Mouse (Mus musculus) midbrain, postnatal 0 days (tissue): ENCODE results near the gene Msx2. TPM values are rescaled to one million over a fixed set of nuclear protein-coding genes. Genes with fewer than 3 reads are reported as not detected.

ENCODE experiments used
- ATAC-seq: fragments of 200-750 bp; cut with Nextera tagmentation; 2 replicates; pipeline ENCODE4 v1.8.0; 2017; ENCODE audit warnings: moderate number of reproducible peaks, mild to moderate bottlenecking, moderate TSS enrichment, moderate library complexity; ENCODE audit not compliant: low FRiP score
- DNase-seq: peaks from one replicate; pipeline ENCODE4 v3.0.0-alpha.2; 2015; ENCODE audit warnings: low spot score
- H3K27ac ChIP-seq: fragments of 300-500 bp; sonication (generic); 2 replicates; pipeline ENCODE4 v1.5.1; 2014; ENCODE audit warnings: low read depth, mild to moderate bottlenecking, low read length, mixed read lengths
- H3K27me3 ChIP-seq: fragments of 300-500 bp; sonication (generic); 2 replicates; pipeline ENCODE4 v1.6.1; 2014; ENCODE audit warnings: low read length, control low read depth, mixed read lengths; ENCODE audit not compliant: insufficient read depth
- H3K36me3 ChIP-seq: fragments of 300-500 bp; sonication (generic); 2 replicates; pipeline ENCODE4 v1.6.1; 2014; ENCODE audit warnings: low read length, control low read depth, mixed read lengths; ENCODE audit not compliant: insufficient read depth
- H3K4me1 ChIP-seq: fragments of 300-500 bp; sonication (generic); 2 replicates; pipeline ENCODE4 v1.6.1; 2014; ENCODE audit warnings: mild to moderate bottlenecking, control low read depth, antibody characterized with exemption, low read length, mixed read lengths; ENCODE audit not compliant: insufficient read depth
- H3K4me2 ChIP-seq: fragments of 300-500 bp; sonication (generic); 2 replicates; pipeline ENCODE4 v1.6.1; 2014; ENCODE audit warnings: low read depth, mild to moderate bottlenecking, low read length, mixed read lengths; ENCODE audit not compliant: poor library complexity, severe bottlenecking
- H3K4me3 ChIP-seq: fragments of 300-500 bp; sonication (generic); 2 replicates; pipeline ENCODE4 v1.5.1; 2014; ENCODE audit warnings: low read depth, mild to moderate bottlenecking, low read length, moderate library complexity
- H3K9ac ChIP-seq: fragments of 300-500 bp; sonication (generic); replicated peaks from 2 replicates; pipeline ENCODE4 v1.6.1; 2014; ENCODE audit warnings: mild to moderate bottlenecking, low read length, moderate library complexity, mixed read lengths; ENCODE audit not compliant: poor library complexity, severe bottlenecking
- H3K9me3 ChIP-seq: fragments of 300-500 bp; sonication (generic); 2 replicates; pipeline ENCODE4 v1.6.1; 2016; ENCODE audit warnings: low read length, control low read depth
- CTCF ChIP-seq: IDR thresholded peaks from 2 replicates; pipeline ENCODE4 v1.5.1; 2016; ENCODE audit warnings: antibody characterized with exemption, mild to moderate bottlenecking
- WGBS: fragments of 180-500 bp; shearing (Covaris S2); extraction: QIAGEN DNeasy Blood & Tissue Kit; methylation state at CpG from one replicate; pipeline ENCODE4 v1.1.7; 2014; 5-methylcytosine and 5-hydroxymethylcytosine counted together
- polyA plus RNA-seq: library from polyadenylated mRNA; unstranded; fragments of >200 nt; fragmentation: Nextera tagmentation; extraction: Ambion mirVana; gene quantifications from 2 replicates; pipeline ENCODE4 v1.2.1, GENCODE M21; 2015
- total RNA-seq: library from RNA; depleted of rRNA; stranded (reverse); fragments of >200 nt; gene quantifications from 2 replicates; pipeline ENCODE4 v1.2.3, GENCODE M21; 2014; rRNA removed

The Msx2 gene
- total and polyA plus RNA-seq, 2 experiments from 2014 or later = 0.23 to 2.2 TPM

- DNase-seq (no peak), ATAC-seq (no peak)
- Histone ChIP-seq H3K4me2 (no peak overlapping the region), H3K4me3 (no peak overlapping the region), H3K9ac (no peak overlapping the region), H3K27ac (no peak overlapping the region), H3K4me1 (no peaks in the 10 kb centered on the region), H3K27me3 (no peaks in the 10 kb centered on the region), H3K36me3 (no peaks in the 10 kb centered on the region), H3K9me3 (no peaks in the 10 kb centered on the region)
- TF ChIP-seq CTCF = no peak
- WGBS = 90% methylated on average over 6 of the region's 6 CpGs
These were observed 55.2 kb downstream of the Msx2 start for GRCm38 (mm10) chr13:53417701-53418100.

Other genes with a start within 250 kb of the Msx2 start
- gene Ror2, start 186.9 kb downstream of the Msx2 start, total RNA-seq = 5.2 and 5.8 TPM in 2 replicates
- 2.0 TPM in 2 replicates for gene Ror2, start 186.9 kb downstream of the Msx2 start, polyA plus RNA-seq
- gene Sptlc1, start 95.7 kb downstream of the Msx2 start, total RNA-seq = 29.8 and 31.1 TPM in 2 replicates
- gene Sptlc1, start 95.7 kb downstream of the Msx2 start, polyA plus RNA-seq = 21.7 and 23.6 TPM in 2 replicates